ENCODE assay signal across 20 mouse cellular contexts in the genomic region with DNA sequence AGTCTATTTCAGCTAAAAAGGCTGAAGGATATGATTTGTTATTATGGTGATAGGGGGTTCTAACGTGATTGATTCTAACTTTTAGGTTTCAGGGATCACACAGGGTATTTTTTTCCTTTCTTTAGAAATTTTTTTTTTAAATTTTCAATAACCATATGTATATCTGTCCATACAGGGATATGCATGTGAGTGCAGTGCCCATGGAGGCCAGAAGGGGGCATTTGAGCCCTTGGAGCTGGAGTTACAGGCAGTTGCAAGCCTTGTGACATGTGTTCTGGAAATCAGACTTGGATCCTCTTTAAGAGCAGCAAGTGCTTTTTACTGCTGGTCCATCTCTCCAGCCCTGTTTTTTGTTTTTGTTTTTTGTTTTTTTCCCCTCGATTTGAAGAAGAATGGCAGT. TPM values are rescaled to one million over a fixed set of nuclear protein-coding genes. Genes with fewer than 3 reads are reported as not detected.
DNase-seq lines count a peak whose midpoint lies in the region; ATAC-seq and TF ChIP-seq lines count a peak whose summit lies in the region.
"Had no signal": no experiment of that assay in that cellular context is flagged by ENCODE, and none has a peak within 500 bp of the region (broad histone marks: within the 10 kb centered on the region; RNA-seq: fewer than 3 reads in every experiment).

No protein-coding gene starts in this region.

- no peak for TF ChIP-seq RAD21 in CH12.LX (IDR thresholded peaks at IDR 0.05; ENCODE audit: low read depth, low read length)

- H3K4me3 ChIP-seq in hindbrain, postnatal 0 days (ENCODE audit: low read length): no peak overlapping the region
- no peak overlapping the region for H3K4me3 ChIP-seq in hindbrain, embryonic 14.5 days (replicated peaks; ENCODE audit: low read length)
- H3K4me3 ChIP-seq in liver, postnatal 0 days (ENCODE audit: low read depth, low read length): no peak overlapping the region
- H3K4me3 ChIP-seq in liver, embryonic 11.5 days (ENCODE audit: low read depth, low read length): no peak overlapping the region
- no peak overlapping the region for H3K4me3 ChIP-seq in CH12.LX (replicated peaks in 1 of 3; ENCODE audit: low read depth in 2 of 3, low read length in 2 of 3, poor library complexity in 1 of 3)
- no peak overlapping the region for H3K4me3 ChIP-seq in thymus, adult 2 months (ENCODE audit: control insufficient read depth, insufficient read depth, low read length)
- H3K4me3 ChIP-seq: heart, embryonic 15.5 days; limb, embryonic 13.5 days had no signal

- H3K79me2 ChIP-seq in CH12.LX (replicated peaks; ENCODE audit: control insufficient read depth, extremely low read depth, insufficient read depth, poor library complexity, severe bottlenecking): no peaks in the 10 kb centered on the region

- no peak for TF ChIP-seq EP300 in liver, postnatal 0 days (IDR thresholded peaks at IDR 0.05; ENCODE audit: low read depth)
- no peak for TF ChIP-seq EP300 in CH12.LX (IDR thresholded peaks at IDR 0.05; ENCODE audit: low read length)

- H3K4me2 ChIP-seq in hindbrain, postnatal 0 days (ENCODE audit: low read depth, low read length): no peak overlapping the region
- H3K4me2 ChIP-seq in hindbrain, embryonic 14.5 days (replicated peaks): no peak overlapping the region
- H3K4me2 ChIP-seq in liver, postnatal 0 days (ENCODE audit: low read depth, low read length): no peak overlapping the region
- H3K4me2 ChIP-seq in liver, embryonic 11.5 days: no peak overlapping the region
- no peak overlapping the region for H3K4me2 ChIP-seq in CH12.LX (ENCODE audit: insufficient read depth, low read depth, poor library complexity, severe bottlenecking)
- H3K4me2 ChIP-seq: heart, embryonic 15.5 days; limb, embryonic 13.5 days had no signal

- in situ Hi-C loops in CH12.LX (cut with MboI; ENCODE audit: low pct_ligation_motif_present, low pct_unique_long_range_greater_than_20kb, low sequenced_read_pairs): no loop called here
- in situ Hi-C loops in Patski (cut with MboI; ENCODE audit: low pct_unique_long_range_greater_than_20kb): no loop called here

- H3K9ac ChIP-seq in hindbrain, postnatal 0 days (replicated peaks; ENCODE audit: low read length): no peak overlapping the region
- H3K9ac ChIP-seq in hindbrain, embryonic 14.5 days: no peak overlapping the region
- no peak overlapping the region for H3K9ac ChIP-seq in liver, postnatal 0 days (replicated peaks)
- H3K9ac ChIP-seq in liver, embryonic 11.5 days (ENCODE audit: low read depth, low read length): no peak overlapping the region
- no peak overlapping the region for H3K9ac ChIP-seq in CH12.LX (ENCODE audit: insufficient read depth, low read depth)
- H3K9ac ChIP-seq: heart, embryonic 15.5 days; limb, embryonic 13.5 days had no signal

- no peaks in the 10 kb centered on the region for H3K36me3 ChIP-seq in hindbrain, postnatal 0 days (ENCODE audit: insufficient read depth, low read length)
- no peaks in the 10 kb centered on the region for H3K36me3 ChIP-seq in hindbrain, embryonic 14.5 days (replicated peaks; ENCODE audit: control insufficient read depth, insufficient read depth)
- H3K36me3 ChIP-seq in liver, postnatal 0 days (replicated peaks; ENCODE audit: insufficient read depth, low read length): no peaks in the 10 kb centered on the region
- no peaks in the 10 kb centered on the region for H3K36me3 ChIP-seq in liver, embryonic 11.5 days (ENCODE audit: control insufficient read depth, insufficient read depth, low read length)
- H3K36me3 ChIP-seq in CH12.LX (replicated peaks in 1 of 2; ENCODE audit: control insufficient read depth in 1 of 2, insufficient read depth in 1 of 2, low read length in 1 of 2): no peaks in the 10 kb centered on the region
- no peaks in the 10 kb centered on the region for H3K36me3 ChIP-seq in thymus, adult 2 months (ENCODE audit: control insufficient read depth, insufficient read depth, low read length)
- H3K36me3 ChIP-seq: heart, embryonic 15.5 days; limb, embryonic 13.5 days had no signal

- TF ChIP-seq CTCF in hindbrain, postnatal 0 days (IDR thresholded peaks at IDR 0.05; ENCODE audit: low read depth): 0 out of 2 replicates have a peak, but pooled peaks have one; percentile 15
- TF ChIP-seq CTCF in liver, postnatal 0 days (IDR thresholded peaks at IDR 0.05; ENCODE audit: low read depth): peak; percentile 25
- peak; percentile 28 to 36; a peak in 3 of 4 replicates for TF ChIP-seq CTCF in CH12.LX (conservative IDR thresholded peaks at IDR 0.05 in 1 of 2, IDR thresholded peaks at IDR 0.05 in 1 of 2; ENCODE audit: low read depth in 2 of 2, low read length in 2 of 2)
- TF ChIP-seq CTCF in Patski (IDR thresholded peaks at IDR 0.05): peak; percentile 37
- no peak for TF ChIP-seq CTCF in thymus, adult 2 months (IDR thresholded peaks at IDR 0.05; ENCODE audit: borderline replicate concordance, control insufficient read depth, extremely low read depth, insufficient read depth, low read length, poor library complexity)

- no peaks in the 10 kb centered on the region for H3K27me3 ChIP-seq in hindbrain, postnatal 0 days (ENCODE audit: insufficient read depth, low read length)
- no peaks in the 10 kb centered on the region for H3K27me3 ChIP-seq in hindbrain, embryonic 14.5 days (ENCODE audit: control insufficient read depth, insufficient read depth, low read length)
- H3K27me3 ChIP-seq in liver, postnatal 0 days (ENCODE audit: insufficient read depth, low read length): no peaks in the 10 kb centered on the region
- H3K27me3 ChIP-seq in liver, embryonic 11.5 days (replicated peaks; ENCODE audit: control insufficient read depth, insufficient read depth, low read length): no peaks in the 10 kb centered on the region
- H3K27me3 ChIP-seq in CH12.LX (replicated peaks) (peaks cover 10% of the 10 kb centered on the region), Patski (peaks cover 27% of the 10 kb centered on the region)
- no peaks in the 10 kb centered on the region for H3K27me3 ChIP-seq in thymus, adult 2 months (ENCODE audit: control insufficient read depth, insufficient read depth, low read length)
- H3K27me3 ChIP-seq: heart, embryonic 15.5 days; limb, embryonic 13.5 days had no signal

- ATAC-seq in hindbrain, postnatal 0 days: no peak
- no peak for ATAC-seq in hindbrain, embryonic 14.5 days (ENCODE audit: low FRiP score)
- no peak for ATAC-seq in liver, postnatal 0 days
- ATAC-seq in liver, embryonic 11.5 days (replicated peaks; ENCODE audit: low FRiP score): no peak
- ATAC-seq in Patski: no peak

- no peak overlapping the region for H3K27ac ChIP-seq in hindbrain, postnatal 0 days
- no peak overlapping the region for H3K27ac ChIP-seq in hindbrain, embryonic 14.5 days
- H3K27ac ChIP-seq in liver, postnatal 0 days (ENCODE audit: low read depth): no peak overlapping the region
- H3K27ac ChIP-seq in liver, embryonic 11.5 days (ENCODE audit: low read depth, low read length): no peak overlapping the region
- H3K27ac ChIP-seq in CH12.LX (ENCODE audit: insufficient read depth, low read depth): no peak overlapping the region
- H3K27ac ChIP-seq in thymus, adult 2 months (ENCODE audit: control insufficient read depth, insufficient read depth, low read length): no peak overlapping the region
- H3K27ac ChIP-seq: heart, embryonic 15.5 days; limb, embryonic 13.5 days had no signal

- H3K9me3 ChIP-seq in hindbrain, postnatal 0 days (ENCODE audit: low read length): no peaks in the 10 kb centered on the region
- H3K9me3 ChIP-seq in hindbrain, embryonic 14.5 days (ENCODE audit: control insufficient read depth, low read length): no peaks in the 10 kb centered on the region
- no peaks in the 10 kb centered on the region for H3K9me3 ChIP-seq in liver, postnatal 0 days (ENCODE audit: low read length)
- no peaks in the 10 kb centered on the region for H3K9me3 ChIP-seq in liver, embryonic 11.5 days (ENCODE audit: control insufficient read depth, low read length)
- H3K9me3 ChIP-seq in CH12.LX (replicated peaks; ENCODE audit: low read length): peaks cover 13% of the 10 kb centered on the region
- H3K9me3 ChIP-seq: heart, embryonic 15.5 days; limb, embryonic 13.5 days had no signal

- POLR2A ChIA-PET in Patski (lab: Charles Lee): no interaction called here

- no peak for TF ChIP-seq POLR2A in CH12.LX (IDR thresholded peaks at IDR 0.05; ENCODE audit: low read depth, low read length)
- TF ChIP-seq POLR2A in thymus, adult 2 months (IDR thresholded peaks at IDR 0.05; ENCODE audit: control insufficient read depth, extremely low read depth, insufficient read depth, low read length, poor library complexity): no peak

- dilution Hi-C loops in CH12.LX (cut with MboI; ENCODE audit: extremely low pct_ligation_motif_present, extremely low pct_unique_long_range_greater_than_20kb, low sequenced_read_pairs): no loop called here

- DNase-seq in hindbrain, postnatal 0 days (ENCODE audit: low spot score): no peak
- no peak for DNase-seq in hindbrain, embryonic 14.5 days (ENCODE audit: low spot score)
- no peak for DNase-seq in liver, postnatal 0 days
- no peak for DNase-seq in liver, embryonic 11.5 days (ENCODE audit: low spot score)
- no peak for DNase-seq in CH12.LX (ENCODE audit: extremely low read depth)
- DNase-seq in Patski (ENCODE audit: low read depth, low spot score): no peak
- no peak for DNase-seq in gastrocnemius, postnatal 4 days (ENCODE audit: low spot score in 2 of 2)
- DNase-seq in thymus, adult 2 months: no peak
- DNase-seq: adrenal gland, postnatal 36 days; cerebellum, adult 2 months; cerebellum, postnatal 36 days; heart, adult 18-20 months; heart, postnatal 4 days; kidney, adult 9 months; kidney, postnatal 25 days; layer of hippocampus, adult 9-11 months; lung, postnatal 36 days; right cerebral cortex, adult 18-20 months had no signal

- no peaks in the 10 kb centered on the region for H3K4me1 ChIP-seq in hindbrain, postnatal 0 days (ENCODE audit: insufficient read depth, low read length)
- no peaks in the 10 kb centered on the region for H3K4me1 ChIP-seq in hindbrain, embryonic 14.5 days (replicated peaks; ENCODE audit: control insufficient read depth, insufficient read depth, low read length)
- H3K4me1 ChIP-seq in liver, postnatal 0 days (ENCODE audit: insufficient read depth): no peaks in the 10 kb centered on the region
- H3K4me1 ChIP-seq in liver, embryonic 11.5 days (replicated peaks; ENCODE audit: control insufficient read depth, insufficient read depth, low read length): no peaks in the 10 kb centered on the region
- no peaks in the 10 kb centered on the region for H3K4me1 ChIP-seq in CH12.LX (ENCODE audit: control insufficient read depth in 1 of 2, insufficient read depth in 2 of 2)
- H3K4me1 ChIP-seq in thymus, adult 2 months (replicated peaks; ENCODE audit: control insufficient read depth, insufficient read depth, low read length): no peaks in the 10 kb centered on the region
- H3K4me1 ChIP-seq: heart, embryonic 15.5 days; limb, embryonic 13.5 days had no signal

- CTCF ChIA-PET in Patski (lab: Charles Lee): no interaction called here

- WGBS in hindbrain, postnatal 0 days: 67% methylated on average over 2 of the region's 2 CpGs
- WGBS in hindbrain, embryonic 14.5 days: 62% methylated on average over 2 of the region's 2 CpGs
- 62% methylated on average over 2 of the region's 2 CpGs for WGBS in liver, postnatal 0 days (ENCODE audit: insufficient replicate concordance)
- WGBS in liver, embryonic 11.5 days: 71% methylated on average over 2 of the region's 2 CpGs
- 81% methylated on average over 2 of the region's 2 CpGs for WGBS in thymus, adult 2 months

RNA-seq across cellular contexts. Expression of gene Shisa9, which starts 16.3 kb away (rescaled TPM):
- 75.1 and 85.6 TPM in 2 replicates for total RNA-seq in hindbrain, postnatal 0 days (2014; rRNA removed)
- polyA plus RNA-seq in hindbrain, postnatal 0 days (2015; fragmentation: Nextera tagmentation; extraction: Ambion mirVana): 20.9 and 22.5 TPM in 2 replicates
- 15.7 and 22.1 TPM in 2 replicates for polyA plus RNA-seq in hindbrain, embryonic 14.5 days (2014; fragmentation: Nextera tagmentation; extraction: Ambion mirVana)
- polyA plus RNA-seq in liver, postnatal 0 days (2015; fragmentation: Nextera tagmentation; extraction: Ambion mirVana): 0.45 and 0.58 TPM in 2 replicates
- polyA plus RNA-seq in liver, embryonic 11.5 days (2014; fragmentation: Nextera tagmentation; extraction: Ambion mirVana): 0.99 and 1.6 TPM in 2 replicates
- total RNA-seq in CH12.LX (2012; rRNA removed) (not detected in 2 replicates), CH12.LX (2014; rRNA removed) (not detected in 2 replicates)
- polyA plus RNA-seq in CH12.LX (2012; ENCODE audit: insufficient read length, low read depth) (not detected in 2 replicates), Patski (2021) (0.19 TPM)
- total RNA-seq in gastrocnemius, postnatal 4 days (2021): under 1 TPM; 0.34 to 0.52 TPM
- 1.3 TPM in 2 replicates for polyA plus RNA-seq in thymus, adult 2 months (2012; rRNA removed)

RNA-seq across cellular contexts. Expression of gene Cpped1, which starts 58.3 kb away (rescaled TPM):
- 18.7 and 25.6 TPM in 2 replicates for total RNA-seq in hindbrain, postnatal 0 days (2014; rRNA removed)
- 18.5 and 18.6 TPM in 2 replicates for polyA plus RNA-seq in hindbrain, postnatal 0 days (2015; fragmentation: Nextera tagmentation; extraction: Ambion mirVana)
- 17.3 and 19.3 TPM in 2 replicates for polyA plus RNA-seq in hindbrain, embryonic 14.5 days (2014; fragmentation: Nextera tagmentation; extraction: Ambion mirVana)
- polyA plus RNA-seq in liver, postnatal 0 days (2015; fragmentation: Nextera tagmentation; extraction: Ambion mirVana): 14.1 and 14.4 TPM in 2 replicates
- polyA plus RNA-seq in liver, embryonic 11.5 days (2014; fragmentation: Nextera tagmentation; extraction: Ambion mirVana): 28.0 and 28.1 TPM in 2 replicates
- total RNA-seq in CH12.LX (2012; rRNA removed) (13.6 and 14.6 TPM in 2 replicates), CH12.LX (2014; rRNA removed) (17.5 and 18.0 TPM in 2 replicates)
- polyA plus RNA-seq in CH12.LX (2012; ENCODE audit: insufficient read length, low read depth) (29.5 and 34.6 TPM in 2 replicates), Patski (2021) (60.5 TPM)
- total RNA-seq in gastrocnemius, postnatal 4 days (2021): 10 to 100 TPM; 42.1 to 44.6 TPM
- polyA plus RNA-seq in thymus, adult 2 months (2012; rRNA removed): 9.7 and 10.9 TPM in 2 replicates
